Mouse (Mus musculus): ENCODE data around the gene Kif1a. TPM values are rescaled to one million over a fixed set of nuclear protein-coding genes. Genes with fewer than 3 reads are reported as not detected.

The Kif1a gene
- total RNA-seq, 2 experiments from 2014 or later, result not detected

- no peak for ATAC-seq (replicated peaks; ENCODE audit: low FRiP score, low TSS enrichment, poor library complexity, severe bottlenecking)
Measured at GRCm38 (mm10) chr1:93033989-93034388, 67.8 kb downstream of the Kif1a start.

- no peak for ATAC-seq (replicated peaks; ENCODE audit: low FRiP score, low TSS enrichment, poor library complexity, severe bottlenecking)
Measured at GRCm38 (mm10) chr1:93031199-93031598, 70.6 kb downstream of the Kif1a start.

GRCm38 (mm10) chr1:93030060-93030459, 71.7 kb downstream of the Kif1a start:
- no peak for ATAC-seq (replicated peaks; ENCODE audit: low FRiP score, low TSS enrichment, poor library complexity, severe bottlenecking)

GRCm38 (mm10) chr1:93029387-93029786, 72.4 kb downstream of the Kif1a start:
- no peak for ATAC-seq (replicated peaks; ENCODE audit: low FRiP score, low TSS enrichment, poor library complexity, severe bottlenecking)

- no peak for ATAC-seq (replicated peaks; ENCODE audit: low FRiP score, low TSS enrichment, poor library complexity, severe bottlenecking)
Measured at GRCm38 (mm10) chr1:93026600-93026999, 75.2 kb downstream of the Kif1a start.

- no peak for ATAC-seq (replicated peaks; ENCODE audit: low FRiP score, low TSS enrichment, poor library complexity, severe bottlenecking)
Measured at GRCm38 (mm10) chr1:93020602-93021001, 81.1 kb downstream of the Kif1a start.

GRCm38 (mm10) chr1:93018716-93019115, 83.0 kb downstream of the Kif1a start:
- no peak for ATAC-seq (replicated peaks; ENCODE audit: low FRiP score, low TSS enrichment, poor library complexity, severe bottlenecking)

GRCm38 (mm10) chr1:93015136-93015535, 86.6 kb downstream of the Kif1a start:
- no peak for ATAC-seq (replicated peaks; ENCODE audit: low FRiP score, low TSS enrichment, poor library complexity, severe bottlenecking)

- peak; percentile 85 for ATAC-seq (replicated peaks; ENCODE audit: low FRiP score, low TSS enrichment, poor library complexity, severe bottlenecking)
Measured at GRCm38 (mm10) chr1:93014460-93014859, 87.3 kb downstream of the Kif1a start.

GRCm38 (mm10) chr1:93013367-93013766, 88.4 kb downstream of the Kif1a start:
- no peak for ATAC-seq (replicated peaks; ENCODE audit: low FRiP score, low TSS enrichment, poor library complexity, severe bottlenecking)

GRCm38 (mm10) chr1:93012103-93012585, 89.6 kb downstream of the Kif1a start:
- ATAC-seq (replicated peaks; ENCODE audit: low FRiP score, low TSS enrichment, poor library complexity, severe bottlenecking), result no peak

- 0 out of 2 replicates have a peak, but pooled peaks have one; percentile 34 for ATAC-seq (replicated peaks; ENCODE audit: low FRiP score, low TSS enrichment, poor library complexity, severe bottlenecking)
Measured at GRCm38 (mm10) chr1:93010731-93011130, 91.0 kb downstream of the Kif1a start.

GRCm38 (mm10) chr1:93009196-93009595, 92.6 kb downstream of the Kif1a start:
- ATAC-seq (replicated peaks; ENCODE audit: low FRiP score, low TSS enrichment, poor library complexity, severe bottlenecking), result no peak

GRCm38 (mm10) chr1:93006061-93006460, 95.7 kb downstream of the Kif1a start, which contains the start of gene Aqp12:
Aqp12 (plus strand) TSS chr1:93006334.
- ATAC-seq (replicated peaks; ENCODE audit: low FRiP score, low TSS enrichment, poor library complexity, severe bottlenecking), result no peak

GRCm38 (mm10) chr1:92992880-92993279, 108.9 kb downstream of the Kif1a start:
- ATAC-seq (replicated peaks; ENCODE audit: low FRiP score, low TSS enrichment, poor library complexity, severe bottlenecking), result no peak

- no peak for ATAC-seq (replicated peaks; ENCODE audit: low FRiP score, low TSS enrichment, poor library complexity, severe bottlenecking)
Measured at GRCm38 (mm10) chr1:92992214-92992855, 109.4 kb downstream of the Kif1a start.

- ATAC-seq (replicated peaks; ENCODE audit: low FRiP score, low TSS enrichment, poor library complexity, severe bottlenecking), result no peak
Measured at GRCm38 (mm10) chr1:92989891-92990290, 111.9 kb downstream of the Kif1a start.

GRCm38 (mm10) chr1:92988894-92989293, 112.9 kb downstream of the Kif1a start:
- no peak for ATAC-seq (replicated peaks; ENCODE audit: low FRiP score, low TSS enrichment, poor library complexity, severe bottlenecking)

GRCm38 (mm10) chr1:92984999-92985398, 116.8 kb downstream of the Kif1a start:
- ATAC-seq (replicated peaks; ENCODE audit: low FRiP score, low TSS enrichment, poor library complexity, severe bottlenecking), result no peak

GRCm38 (mm10) chr1:92982931-92983605, 118.7 kb downstream of the Kif1a start:
- ATAC-seq (replicated peaks; ENCODE audit: low FRiP score, low TSS enrichment, poor library complexity, severe bottlenecking), result no peak
